Mouse (Mus musculus): ENCODE results near the gene Grid2.
"Not testable (repeated sequence)": the region's sequence is repeated elsewhere in the genome, so short reads cannot be mapped to it uniquely, and the experiment has no call there.

The Grid2 gene

GRCm38 (mm10) chr6:63255826-63256555 is at the start of gene Grid2:
Grid2 (plus strand) TSS chr6:63255876.
- no peak for DNase-seq (ENCODE audit: low spot score)

GRCm38 (mm10) chr6:63250738-63251137 is 4.9 kb upstream of the Grid2 start:
- DNase-seq (ENCODE audit: low spot score), result no peak

- no peak for DNase-seq (ENCODE audit: low spot score)
Measured at GRCm38 (mm10) chr6:63256556-63257405, 1.1 kb downstream of the Grid2 start.

- no peak for DNase-seq (ENCODE audit: low spot score)
Measured at GRCm38 (mm10) chr6:63257406-63257845, 1.8 kb downstream of the Grid2 start.

GRCm38 (mm10) chr6:63257876-63258275 is 2.2 kb downstream of the Grid2 start:
- DNase-seq (ENCODE audit: low spot score), result no peak

GRCm38 (mm10) chr6:63259764-63260163 is 4.1 kb downstream of the Grid2 start:
- no peak for DNase-seq (ENCODE audit: low spot score)

GRCm38 (mm10) chr6:63284419-63284818 is 28.7 kb downstream of the Grid2 start:
- no peak for DNase-seq (ENCODE audit: low spot score)

- no peak for DNase-seq (ENCODE audit: low spot score)
Measured at GRCm38 (mm10) chr6:63342438-63343004, 86.8 kb downstream of the Grid2 start.

GRCm38 (mm10) chr6:63347015-63347414 is 91.3 kb downstream of the Grid2 start:
- no peak for DNase-seq (ENCODE audit: low spot score)

- no peak for DNase-seq (ENCODE audit: low spot score)
Measured at GRCm38 (mm10) chr6:63381061-63381611, 125.5 kb downstream of the Grid2 start.

GRCm38 (mm10) chr6:63401698-63402097 is 146.0 kb downstream of the Grid2 start:
- no peak for DNase-seq (ENCODE audit: low spot score)

- no peak for DNase-seq (ENCODE audit: low spot score)
Measured at GRCm38 (mm10) chr6:63417534-63417933, 161.9 kb downstream of the Grid2 start.

- DNase-seq (ENCODE audit: low spot score), result no peak
Measured at GRCm38 (mm10) chr6:63432751-63433150, 177.1 kb downstream of the Grid2 start.

GRCm38 (mm10) chr6:63448175-63448574 is 192.5 kb downstream of the Grid2 start:
- no peak for DNase-seq (ENCODE audit: low spot score)

- DNase-seq (ENCODE audit: low spot score), result no peak
Measured at GRCm38 (mm10) chr6:63482141-63482540, 226.5 kb downstream of the Grid2 start.

GRCm38 (mm10) chr6:63515016-63515415 is 259.3 kb downstream of the Grid2 start:
- no peak for DNase-seq (ENCODE audit: low spot score)

GRCm38 (mm10) chr6:63515957-63516356 is 260.3 kb downstream of the Grid2 start:
- no peak for DNase-seq (ENCODE audit: low spot score)

- DNase-seq (ENCODE audit: low spot score), result no peak
Measured at GRCm38 (mm10) chr6:63531751-63532150, 276.1 kb downstream of the Grid2 start.

- no peak for DNase-seq (ENCODE audit: low spot score)
Measured at GRCm38 (mm10) chr6:63532901-63533300, 277.2 kb downstream of the Grid2 start.

GRCm38 (mm10) chr6:63547741-63548140 is 292.1 kb downstream of the Grid2 start:
- DNase-seq (ENCODE audit: low spot score), result no peak

GRCm38 (mm10) chr6:63568741-63569140 is 313.1 kb downstream of the Grid2 start:
- DNase-seq (ENCODE audit: low spot score), result not testable (repeated sequence)

- peak; percentile 15 for DNase-seq (ENCODE audit: low spot score)
Measured at GRCm38 (mm10) chr6:63590681-63591080, 335.0 kb downstream of the Grid2 start.

Measured in lung, postnatal 25 days (tissue).